Mouse (Mus musculus) lung, postnatal 0 days (tissue): ENCODE data around the gene Ntrk3.

Experiments
- CTCF ChIP-seq: IDR thresholded peaks from 2 replicates; pipeline ENCODE4 v1.5.1; 2016; ENCODE audit warnings: antibody characterized with exemption, mild to moderate bottlenecking
- EP300 ChIP-seq: IDR thresholded peaks from 2 replicates; pipeline ENCODE4 v1.6.1; 2016; ENCODE audit warnings: antibody characterized with exemption, mild to moderate bottlenecking, control low read depth

- no peak; the same call in 1 of the 2 replicates for TF ChIP-seq CTCF
- no peak for TF ChIP-seq EP300
Measured at GRCm38 (mm10) chr7:78743731-78744385, 6.0 kb upstream of the Ntrk3 start.
